Mouse (Mus musculus): ENCODE data around the gene Ildr1. TPM values are rescaled to one million over a fixed set of nuclear protein-coding genes. Genes with fewer than 3 reads are reported as not detected.

Ildr1 gene
- polyA plus RNA-seq, 1 experiment from 2014 or later, result 0.68 TPM

DNA sequence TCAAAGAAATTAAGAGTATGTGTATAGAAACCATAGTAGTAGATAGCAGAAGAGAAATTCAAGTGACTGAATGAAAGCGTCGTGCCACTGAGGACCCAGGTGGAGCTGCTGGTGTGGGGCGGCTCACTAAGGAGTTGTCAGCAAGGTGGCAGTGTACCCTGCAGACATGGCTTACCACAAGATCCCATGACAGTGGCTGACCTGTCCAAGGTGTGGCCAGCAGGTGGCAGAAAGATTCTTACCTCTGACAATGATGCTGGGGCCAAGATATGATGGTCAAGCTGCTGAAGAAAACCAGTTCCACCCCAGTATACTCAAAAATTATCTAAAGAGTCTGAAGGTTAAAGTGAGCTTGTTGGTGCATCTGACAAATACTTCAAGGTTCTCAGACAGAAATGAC is 41.6 kb downstream of the Ildr1 start:
- H3K9ac ChIP-seq (ENCODE audit: low read depth, low read length), result no peak overlapping the region
- H3K27me3 ChIP-seq (replicated peaks; ENCODE audit: control insufficient read depth, insufficient read depth, low read length), result no peaks in the 10 kb centered on the region
- H3K4me2 ChIP-seq (ENCODE audit: low read length), result no peak overlapping the region
- H3K4me3 ChIP-seq (ENCODE audit: low read length), result no peak overlapping the region
- no peak for ATAC-seq
- H3K4me1 ChIP-seq (ENCODE audit: control insufficient read depth, insufficient read depth, low read depth, low read length), result no peaks in the 10 kb centered on the region
- no peaks in the 10 kb centered on the region for H3K36me3 ChIP-seq (ENCODE audit: control insufficient read depth, insufficient read depth, low read length)
- 94% methylated on average over 3 of the region's 3 CpGs for WGBS
- no peaks in the 10 kb centered on the region for H3K9me3 ChIP-seq (ENCODE audit: control insufficient read depth, low read length)
- no peak overlapping the region for H3K27ac ChIP-seq (ENCODE audit: low read depth, low read length)

DNA sequence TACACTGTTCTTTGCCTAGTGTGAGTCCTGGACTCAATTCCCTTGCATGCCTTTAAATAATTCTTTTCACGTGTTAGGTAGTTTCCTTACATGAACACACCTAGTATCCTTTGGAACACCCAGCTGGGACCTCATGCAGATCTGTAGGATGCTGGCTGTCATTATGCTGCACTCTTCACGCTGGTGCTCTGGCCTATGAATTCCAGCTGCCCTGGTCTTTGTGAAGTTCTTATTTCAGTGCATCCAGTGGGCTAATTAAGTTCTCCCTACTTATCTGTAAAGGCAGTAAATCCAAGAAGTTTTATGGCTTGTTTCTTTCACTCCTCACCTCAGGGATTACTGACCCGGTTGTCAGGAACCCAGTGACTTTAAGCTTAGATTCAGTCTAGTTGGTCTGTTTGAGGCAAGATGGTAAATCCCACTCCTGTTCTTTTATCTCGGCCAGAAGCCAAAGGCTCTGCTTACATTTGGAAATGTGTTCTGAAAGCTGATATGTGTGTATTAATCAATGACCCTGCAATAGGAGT is 45.7 kb downstream of the Ildr1 start:
- 48% methylated on average over 4 of the region's 4 CpGs for WGBS
- Histone ChIP-seq H3K9me3 (ENCODE audit: control insufficient read depth, low read length) (no peaks in the 10 kb centered on the region), H3K9ac (ENCODE audit: low read depth, low read length) (no peak overlapping the region), H3K27ac (ENCODE audit: low read depth, low read length) (no peak overlapping the region), H3K36me3 (ENCODE audit: control insufficient read depth, insufficient read depth, low read length) (no peaks in the 10 kb centered on the region), H3K27me3 (replicated peaks; ENCODE audit: control insufficient read depth, insufficient read depth, low read length) (no peaks in the 10 kb centered on the region), H3K4me3 (ENCODE audit: low read length) (no peak overlapping the region), H3K4me1 (ENCODE audit: control insufficient read depth, insufficient read depth, low read depth, low read length) (no peaks in the 10 kb centered on the region), H3K4me2 (ENCODE audit: low read length) (no peak overlapping the region)
- ATAC-seq, result no peak

DNA sequence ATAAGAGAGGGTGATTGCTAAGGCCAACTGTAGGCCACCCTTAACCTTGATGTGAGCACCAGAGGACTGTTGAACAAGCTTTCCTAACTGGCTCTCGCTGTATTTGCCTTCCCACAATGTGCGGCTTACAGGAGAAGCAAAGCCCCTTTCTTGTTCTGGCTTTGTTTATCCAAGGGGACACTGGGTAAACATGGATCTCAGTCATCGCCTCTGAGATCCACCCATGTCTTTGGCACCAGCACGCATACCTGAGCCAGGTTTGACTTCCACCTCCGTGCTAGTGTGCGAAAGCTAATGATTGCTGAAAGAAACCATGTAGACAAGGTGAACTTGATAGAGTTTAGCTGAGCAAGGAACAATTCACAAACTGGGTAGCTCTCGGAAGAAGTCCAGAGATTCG is 49.8 kb downstream of the Ildr1 start:
- no peaks in the 10 kb centered on the region for H3K36me3 ChIP-seq (ENCODE audit: control insufficient read depth, insufficient read depth, low read length)
- WGBS, result 91% methylated on average over 8 of the region's 8 CpGs
- H3K4me2 ChIP-seq (ENCODE audit: low read length), result no peak overlapping the region
- H3K4me1 ChIP-seq (ENCODE audit: control insufficient read depth, insufficient read depth, low read depth, low read length), result no peaks in the 10 kb centered on the region
- H3K9ac ChIP-seq (ENCODE audit: low read depth, low read length), result no peak overlapping the region
- H3K4me3 ChIP-seq (ENCODE audit: low read length), result no peak overlapping the region
- no peak overlapping the region for H3K27ac ChIP-seq (ENCODE audit: low read depth, low read length)
- no peaks in the 10 kb centered on the region for H3K27me3 ChIP-seq (replicated peaks; ENCODE audit: control insufficient read depth, insufficient read depth, low read length)
- no peak for ATAC-seq
- H3K9me3 ChIP-seq (ENCODE audit: control insufficient read depth, low read length), result no peaks in the 10 kb centered on the region

DNA sequence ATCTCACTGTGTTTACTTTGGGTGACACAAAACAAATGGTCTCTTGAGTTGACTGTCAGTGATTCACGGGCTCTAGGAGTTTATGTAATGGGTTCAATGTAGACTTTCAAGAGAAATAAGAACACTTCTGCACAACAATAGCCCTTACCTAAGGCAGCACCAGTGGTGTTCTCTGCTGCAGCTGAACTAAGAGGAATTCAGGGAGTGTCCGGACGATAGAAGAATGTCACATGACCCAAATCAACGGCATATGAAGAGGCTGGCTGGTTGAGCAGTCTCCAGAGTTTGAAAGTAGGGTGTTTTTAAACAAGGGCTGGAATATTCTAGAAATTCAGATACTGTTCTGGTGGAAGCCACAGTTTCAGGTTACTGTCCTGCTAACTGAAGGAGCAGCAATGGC is 53.3 kb downstream of the Ildr1 start:
- Histone ChIP-seq H3K9ac (ENCODE audit: low read depth, low read length) (no peak overlapping the region), H3K4me3 (ENCODE audit: low read length) (no peak overlapping the region), H3K27ac (ENCODE audit: low read depth, low read length) (no peak overlapping the region), H3K4me1 (ENCODE audit: control insufficient read depth, insufficient read depth, low read depth, low read length) (no peaks in the 10 kb centered on the region), H3K36me3 (ENCODE audit: control insufficient read depth, insufficient read depth, low read length) (no peaks in the 10 kb centered on the region), H3K27me3 (replicated peaks; ENCODE audit: control insufficient read depth, insufficient read depth, low read length) (no peaks in the 10 kb centered on the region), H3K9me3 (ENCODE audit: control insufficient read depth, low read length) (no peaks in the 10 kb centered on the region), H3K4me2 (ENCODE audit: low read length) (no peak overlapping the region)
- WGBS, result 79% methylated on average over 4 of the region's 4 CpGs
- ATAC-seq, result no peak

DNA sequence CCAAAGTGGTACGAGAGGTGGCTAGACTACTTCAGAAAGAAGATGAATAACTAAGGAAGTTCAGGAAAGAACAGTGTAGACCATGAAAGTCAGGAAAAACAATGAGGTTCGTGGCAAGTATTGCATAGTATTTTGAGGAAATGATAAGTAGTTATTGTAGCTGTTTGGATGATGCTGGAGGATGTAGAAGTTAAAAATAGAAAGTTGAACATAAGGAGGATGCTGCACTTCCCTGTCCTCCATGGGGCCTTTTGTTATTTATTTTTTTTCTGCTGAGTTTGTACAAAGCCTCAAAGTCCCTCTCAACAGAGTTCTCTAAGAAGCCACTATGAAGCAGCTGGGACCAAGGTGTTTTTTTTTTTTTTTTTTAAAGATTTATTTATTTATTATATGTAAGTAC is 54.0 kb downstream of the Ildr1 start:
- no peaks in the 10 kb centered on the region for H3K36me3 ChIP-seq (ENCODE audit: control insufficient read depth, insufficient read depth, low read length)
- no peak overlapping the region for H3K4me3 ChIP-seq (ENCODE audit: low read length)
- 78% methylated on average over 2 of the region's 2 CpGs for WGBS
- H3K4me2 ChIP-seq (ENCODE audit: low read length), result no peak overlapping the region
- no peak for ATAC-seq
- H3K9me3 ChIP-seq (ENCODE audit: control insufficient read depth, low read length), result no peaks in the 10 kb centered on the region
- H3K9ac ChIP-seq (ENCODE audit: low read depth, low read length), result no peak overlapping the region
- H3K27me3 ChIP-seq (replicated peaks; ENCODE audit: control insufficient read depth, insufficient read depth, low read length), result no peaks in the 10 kb centered on the region
- H3K4me1 ChIP-seq (ENCODE audit: control insufficient read depth, insufficient read depth, low read depth, low read length), result no peaks in the 10 kb centered on the region
- H3K27ac ChIP-seq (ENCODE audit: low read depth, low read length), result no peak overlapping the region

DNA sequence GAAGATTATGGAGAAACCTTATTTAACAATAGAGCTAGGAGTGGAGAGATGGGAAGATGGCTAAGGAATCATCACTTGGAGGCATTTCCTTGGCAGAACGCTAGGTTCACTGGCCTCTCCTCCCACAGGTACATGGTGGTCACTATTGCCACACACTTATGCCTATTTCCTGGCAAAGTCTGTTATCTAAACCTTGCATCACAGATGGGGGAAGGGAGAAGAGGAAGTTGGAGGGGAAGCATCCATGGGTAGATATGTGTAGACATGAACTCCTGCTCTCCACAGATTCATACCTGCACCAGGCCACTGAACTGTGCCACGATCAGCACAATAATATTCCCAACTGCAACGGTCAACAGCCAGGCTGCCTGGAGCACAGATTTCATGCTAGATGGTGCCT is 58.2 kb downstream of the Ildr1 start:
- 89% methylated on average over 3 of the region's 3 CpGs for WGBS
- Histone ChIP-seq H3K9me3 (ENCODE audit: control insufficient read depth, low read length) (no peaks in the 10 kb centered on the region), H3K4me1 (ENCODE audit: control insufficient read depth, insufficient read depth, low read depth, low read length) (no peaks in the 10 kb centered on the region), H3K4me2 (ENCODE audit: low read length) (no peak overlapping the region), H3K4me3 (ENCODE audit: low read length) (no peak overlapping the region), H3K27me3 (replicated peaks; ENCODE audit: control insufficient read depth, insufficient read depth, low read length) (no peaks in the 10 kb centered on the region), H3K27ac (ENCODE audit: low read depth, low read length) (no peak overlapping the region), H3K36me3 (ENCODE audit: control insufficient read depth, insufficient read depth, low read length) (no peaks in the 10 kb centered on the region; the same call in 1 of the 2 replicates), H3K9ac (ENCODE audit: low read depth, low read length) (no peak overlapping the region)
- no peak for ATAC-seq

DNA sequence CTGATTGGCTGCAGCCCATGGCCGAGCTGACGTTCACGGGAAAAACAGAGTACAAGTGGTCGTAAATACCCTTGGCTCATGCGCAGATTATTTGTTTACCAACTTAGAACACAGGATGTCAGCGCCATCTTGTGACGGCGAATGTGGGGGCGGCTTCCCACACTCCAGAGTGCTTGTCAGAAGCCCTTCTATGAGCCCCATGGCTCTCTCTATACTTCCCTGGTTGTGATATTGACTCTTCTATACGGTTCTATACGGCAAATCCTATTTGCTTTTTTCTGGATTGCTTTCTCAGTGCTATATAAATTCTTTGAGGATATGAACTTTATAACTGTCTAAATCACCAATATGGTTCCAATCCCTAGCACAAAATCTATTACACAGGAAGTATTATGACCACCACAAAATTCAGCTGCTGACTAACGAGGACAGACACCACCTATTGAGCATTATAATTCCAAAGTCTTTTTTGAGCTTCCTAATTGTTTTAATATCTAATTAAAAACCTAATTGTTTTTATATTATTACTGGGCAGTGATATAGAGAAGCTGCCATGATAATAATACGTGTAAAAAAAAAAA is 76.5 kb downstream of the Ildr1 start:
- no peak overlapping the region for H3K4me2 ChIP-seq (ENCODE audit: low read length)
- H3K27me3 ChIP-seq (replicated peaks; ENCODE audit: control insufficient read depth, insufficient read depth, low read length), result no peaks in the 10 kb centered on the region
- no peaks in the 10 kb centered on the region for H3K36me3 ChIP-seq (ENCODE audit: control insufficient read depth, insufficient read depth, low read length)
- 77% methylated on average over 8 of the region's 13 CpGs for WGBS
- no peak overlapping the region for H3K4me3 ChIP-seq (ENCODE audit: low read length)
- H3K27ac ChIP-seq (ENCODE audit: low read depth, low read length), result no peak overlapping the region
- no peak for ATAC-seq
- H3K9me3 ChIP-seq (ENCODE audit: control insufficient read depth, low read length), result no peaks in the 10 kb centered on the region
- no peak overlapping the region for H3K9ac ChIP-seq (ENCODE audit: low read depth, low read length)
- H3K4me1 ChIP-seq (ENCODE audit: control insufficient read depth, insufficient read depth, low read depth, low read length), result no peaks in the 10 kb centered on the region

DNA sequence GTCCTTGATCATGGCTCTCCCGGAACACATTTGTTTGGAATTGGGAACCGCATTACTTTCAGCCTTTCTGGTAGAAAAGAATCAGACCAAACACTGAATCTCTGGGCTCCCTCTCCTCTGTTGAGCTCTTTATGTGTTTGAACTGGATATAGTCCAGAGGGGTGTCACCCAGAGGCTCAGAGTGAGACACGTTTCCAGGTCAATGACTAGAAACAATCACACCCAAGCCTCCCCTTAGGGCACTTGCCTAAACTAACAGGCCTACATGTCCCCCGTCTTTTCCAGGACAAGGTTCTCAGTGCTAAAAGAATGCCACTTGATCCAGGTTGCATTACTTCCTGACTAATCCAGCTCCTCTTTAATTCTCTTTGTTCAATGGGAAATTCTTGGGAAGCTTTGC is 77.1 kb downstream of the Ildr1 start:
- Histone ChIP-seq H3K27me3 (replicated peaks; ENCODE audit: control insufficient read depth, insufficient read depth, low read length) (no peaks in the 10 kb centered on the region), H3K4me2 (ENCODE audit: low read length) (no peak overlapping the region), H3K9ac (ENCODE audit: low read depth, low read length) (no peak overlapping the region), H3K9me3 (ENCODE audit: control insufficient read depth, low read length) (no peaks in the 10 kb centered on the region), H3K4me3 (ENCODE audit: low read length) (no peak overlapping the region), H3K27ac (ENCODE audit: low read depth, low read length) (no peak overlapping the region), H3K36me3 (ENCODE audit: control insufficient read depth, insufficient read depth, low read length) (no peaks in the 10 kb centered on the region), H3K4me1 (ENCODE audit: control insufficient read depth, insufficient read depth, low read depth, low read length) (no peaks in the 10 kb centered on the region)
- peak; percentile 79; the same call in 1 of the 2 replicates for ATAC-seq
- 58% methylated on average over 4 of the region's 4 CpGs for WGBS

DNA sequence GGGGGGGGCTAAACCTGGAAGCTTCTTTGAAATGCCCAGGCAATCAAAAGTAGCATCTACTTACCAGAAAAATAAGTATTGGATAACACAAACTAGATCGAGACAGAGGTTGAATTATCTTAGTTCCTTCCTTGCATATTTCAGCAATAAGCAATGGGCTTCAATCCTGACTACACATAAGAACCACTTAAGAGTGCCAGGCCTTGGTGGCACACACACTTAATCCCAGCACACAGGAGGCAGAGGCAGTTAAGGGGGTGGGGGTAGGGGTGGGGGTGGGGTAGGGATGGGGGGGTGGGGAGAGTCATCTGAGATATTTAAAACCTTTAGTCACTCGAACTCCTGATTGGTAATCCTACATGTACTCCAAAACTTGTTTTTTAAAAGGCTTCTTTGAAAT is 77.5 kb downstream of the Ildr1 start:
- H3K4me3 ChIP-seq (ENCODE audit: low read length), result no peak overlapping the region
- H3K4me2 ChIP-seq (ENCODE audit: low read length), result no peak overlapping the region
- no peaks in the 10 kb centered on the region for H3K27me3 ChIP-seq (replicated peaks; ENCODE audit: control insufficient read depth, insufficient read depth, low read length)
- H3K9me3 ChIP-seq (ENCODE audit: control insufficient read depth, low read length), result no peaks in the 10 kb centered on the region
- H3K36me3 ChIP-seq (ENCODE audit: control insufficient read depth, insufficient read depth, low read length), result no peaks in the 10 kb centered on the region
- H3K9ac ChIP-seq (ENCODE audit: low read depth, low read length), result no peak overlapping the region
- H3K4me1 ChIP-seq (ENCODE audit: control insufficient read depth, insufficient read depth, low read depth, low read length), result no peaks in the 10 kb centered on the region
- 78% methylated on average over 2 of the region's 2 CpGs for WGBS
- no peak overlapping the region for H3K27ac ChIP-seq (ENCODE audit: low read depth, low read length)
- no peak for ATAC-seq

DNA sequence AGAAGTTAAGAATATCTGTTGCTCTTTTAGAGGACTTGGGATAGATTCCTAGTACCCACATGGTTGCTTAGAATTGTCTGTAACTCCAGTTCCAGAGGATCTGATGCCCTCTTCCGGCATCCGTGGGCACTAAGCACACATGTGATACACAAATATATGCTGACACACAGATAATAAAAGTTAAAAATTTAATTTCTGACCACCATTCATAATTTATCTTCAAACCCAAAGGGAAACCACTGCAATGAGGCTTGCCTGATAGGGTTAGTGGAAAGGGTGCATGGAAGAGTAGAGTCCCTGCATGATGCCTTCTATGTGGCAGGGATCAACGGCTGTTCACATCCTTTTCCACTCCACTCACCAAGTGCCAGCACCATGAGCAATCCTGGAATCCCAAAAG is 77.9 kb downstream of the Ildr1 start:
- Histone ChIP-seq H3K9me3 (ENCODE audit: control insufficient read depth, low read length) (no peaks in the 10 kb centered on the region), H3K4me3 (ENCODE audit: low read length) (no peak overlapping the region), H3K4me2 (ENCODE audit: low read length) (no peak overlapping the region), H3K27me3 (replicated peaks; ENCODE audit: control insufficient read depth, insufficient read depth, low read length) (no peaks in the 10 kb centered on the region), H3K4me1 (ENCODE audit: control insufficient read depth, insufficient read depth, low read depth, low read length) (no peaks in the 10 kb centered on the region), H3K27ac (ENCODE audit: low read depth, low read length) (no peak overlapping the region), H3K36me3 (ENCODE audit: control insufficient read depth, insufficient read depth, low read length) (no peaks in the 10 kb centered on the region), H3K9ac (ENCODE audit: low read depth, low read length) (no peak overlapping the region)
- no peak for ATAC-seq
- 97% methylated on average over 3 of the region's 3 CpGs for WGBS

Measured in hindbrain, embryonic 16.5 days (tissue).